Mouse (Mus musculus): ENCODE measurements around the gene Aplp2. TPM values are rescaled to one million over a fixed set of nuclear protein-coding genes. Genes with fewer than 3 reads are reported as not detected.

The Aplp2 gene
- polyA plus RNA-seq, 1 experiment from 2014 or later, result 313 TPM

DNA sequence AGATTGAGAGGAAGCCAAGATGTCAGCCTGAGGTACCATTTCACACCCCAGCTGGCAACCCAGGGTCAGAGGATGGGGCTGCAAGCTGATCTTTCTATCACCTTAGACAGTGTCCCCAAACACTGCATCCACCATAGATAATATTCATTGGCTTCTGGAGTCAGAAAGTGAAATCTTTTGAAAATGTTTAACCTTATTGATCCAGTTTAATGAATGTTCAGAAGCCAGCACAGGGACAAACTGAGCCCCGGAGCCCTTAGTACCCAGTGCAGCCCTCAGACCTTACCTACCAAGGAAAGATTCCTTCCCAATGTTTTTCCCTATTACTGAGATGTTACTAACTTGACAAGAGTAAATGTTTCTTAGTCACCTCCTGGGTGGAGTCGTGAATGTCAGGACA lies 26.9 kb upstream of the Aplp2 start:
- Histone ChIP-seq H3K4me2 (ENCODE audit: low read length) (no peak overlapping the region), H3K9me3 (ENCODE audit: control insufficient read depth, low read length) (no peaks in the 10 kb centered on the region), H3K27me3 (ENCODE audit: control insufficient read depth, insufficient read depth, low read length) (no peaks in the 10 kb centered on the region), H3K4me3 (replicated peaks; ENCODE audit: low read depth, low read length) (no peak overlapping the region), H3K27ac (replicated peaks; ENCODE audit: low read depth, low read length) (no peak overlapping the region), H3K4me1 (ENCODE audit: control insufficient read depth, insufficient read depth, low read length) (no peaks in the 10 kb centered on the region), H3K9ac (replicated peaks; ENCODE audit: low read length) (no peak overlapping the region), H3K36me3 (ENCODE audit: control insufficient read depth, insufficient read depth, low read length) (no peaks in the 10 kb centered on the region)
- ATAC-seq (ENCODE audit: low FRiP score, low TSS enrichment) (no peak), DNase-seq (no peak)
- 86% methylated on average over 2 of the region's 2 CpGs for WGBS

- DNase-seq (no peak), ATAC-seq (ENCODE audit: low FRiP score, low TSS enrichment) (no peak)
- 79% methylated on average over 5 of the region's 5 CpGs for WGBS
Measured at GRCm38 (mm10) chr9:31236079-31236478, 24.5 kb upstream of the Aplp2 start.

DNA sequence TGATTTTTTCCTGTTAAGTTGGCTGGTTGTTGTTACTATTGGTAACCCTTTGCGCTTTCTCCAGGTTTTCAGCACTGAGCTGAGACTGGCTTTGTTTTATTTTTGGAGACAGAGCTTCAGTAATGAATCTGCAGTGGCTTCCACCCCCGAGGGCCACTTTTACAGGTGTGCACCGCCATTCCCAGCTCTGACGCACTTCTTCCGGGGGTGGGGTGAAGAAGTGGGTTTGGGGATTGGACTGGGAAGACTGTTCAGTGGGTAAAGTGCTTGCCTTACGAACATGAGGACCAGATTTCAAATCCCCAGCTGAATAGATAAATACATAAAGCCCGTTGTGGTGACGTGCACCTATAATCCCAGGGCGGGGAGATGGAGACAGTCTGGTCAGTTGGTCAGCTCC lies 23.9 kb upstream of the Aplp2 start:
- ATAC-seq (ENCODE audit: low FRiP score, low TSS enrichment) (no peak), DNase-seq (no peak)
- H3K4me1 ChIP-seq (ENCODE audit: control insufficient read depth, insufficient read depth, low read length), result no peaks in the 10 kb centered on the region
- H3K36me3 ChIP-seq (ENCODE audit: control insufficient read depth, insufficient read depth, low read length), result no peaks in the 10 kb centered on the region
- no peak overlapping the region for H3K9ac ChIP-seq (replicated peaks; ENCODE audit: low read length)
- no peak overlapping the region for H3K4me2 ChIP-seq (ENCODE audit: low read length)
- no peaks in the 10 kb centered on the region for H3K27me3 ChIP-seq (ENCODE audit: control insufficient read depth, insufficient read depth, low read length)
- H3K9me3 ChIP-seq (ENCODE audit: control insufficient read depth, low read length), result no peaks in the 10 kb centered on the region
- H3K4me3 ChIP-seq (replicated peaks; ENCODE audit: low read depth, low read length), result no peak overlapping the region
- 78% methylated on average over 9 of the region's 9 CpGs for WGBS
- H3K27ac ChIP-seq (replicated peaks; ENCODE audit: low read depth, low read length), result no peak overlapping the region

More at GRCm38 (mm10) chr9:31236079-31236478, 24.5 kb upstream of the Aplp2 start:
- Histone ChIP-seq H3K9me3 (ENCODE audit: control insufficient read depth, low read length) (no peaks in the 10 kb centered on the region), H3K9ac (replicated peaks; ENCODE audit: low read length) (no peak overlapping the region), H3K27ac (replicated peaks; ENCODE audit: low read depth, low read length) (no peak overlapping the region), H3K27me3 (ENCODE audit: control insufficient read depth, insufficient read depth, low read length) (no peaks in the 10 kb centered on the region), H3K4me3 (replicated peaks; ENCODE audit: low read depth, low read length) (no peak overlapping the region), H3K4me2 (ENCODE audit: low read length) (no peak overlapping the region), H3K36me3 (ENCODE audit: control insufficient read depth, insufficient read depth, low read length) (no peaks in the 10 kb centered on the region), H3K4me1 (ENCODE audit: control insufficient read depth, insufficient read depth, low read length) (no peaks in the 10 kb centered on the region)

DNA sequence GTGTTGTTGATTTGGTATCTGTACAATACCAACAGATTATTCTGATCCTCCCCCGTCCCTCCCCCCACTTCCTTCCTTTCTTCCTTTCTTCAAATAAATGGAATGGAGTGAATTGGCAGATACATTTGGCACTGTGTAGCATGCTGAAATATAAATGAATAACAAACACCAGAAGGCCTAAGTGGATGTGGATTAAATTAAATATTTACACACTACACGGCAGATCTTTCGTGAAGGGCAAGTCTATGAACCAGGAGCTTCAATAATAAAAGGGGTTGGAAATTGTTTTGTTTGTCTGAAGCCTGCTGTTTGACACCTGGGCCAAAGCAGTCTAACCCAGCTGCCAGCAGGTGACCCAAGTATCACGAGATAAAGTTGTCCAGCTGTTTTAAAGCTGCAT lies 23.4 kb upstream of the Aplp2 start:
- H3K4me1 ChIP-seq (ENCODE audit: control insufficient read depth, insufficient read depth, low read length), result no peaks in the 10 kb centered on the region
- H3K9me3 ChIP-seq (ENCODE audit: control insufficient read depth, low read length), result no peaks in the 10 kb centered on the region
- no peak overlapping the region for H3K27ac ChIP-seq (replicated peaks; ENCODE audit: low read depth, low read length)
- no peak overlapping the region for H3K4me3 ChIP-seq (replicated peaks; ENCODE audit: low read depth, low read length)
- DNase-seq, result peak; percentile 28
- no peaks in the 10 kb centered on the region for H3K27me3 ChIP-seq (ENCODE audit: control insufficient read depth, insufficient read depth, low read length)
- H3K36me3 ChIP-seq (ENCODE audit: control insufficient read depth, insufficient read depth, low read length), result no peaks in the 10 kb centered on the region
- H3K9ac ChIP-seq (replicated peaks; ENCODE audit: low read length), result no peak overlapping the region
- WGBS, result 58% methylated on average over 4 of the region's 4 CpGs
- no peak overlapping the region for H3K4me2 ChIP-seq (ENCODE audit: low read length)
- ATAC-seq (ENCODE audit: low FRiP score, low TSS enrichment), result no peak

DNA sequence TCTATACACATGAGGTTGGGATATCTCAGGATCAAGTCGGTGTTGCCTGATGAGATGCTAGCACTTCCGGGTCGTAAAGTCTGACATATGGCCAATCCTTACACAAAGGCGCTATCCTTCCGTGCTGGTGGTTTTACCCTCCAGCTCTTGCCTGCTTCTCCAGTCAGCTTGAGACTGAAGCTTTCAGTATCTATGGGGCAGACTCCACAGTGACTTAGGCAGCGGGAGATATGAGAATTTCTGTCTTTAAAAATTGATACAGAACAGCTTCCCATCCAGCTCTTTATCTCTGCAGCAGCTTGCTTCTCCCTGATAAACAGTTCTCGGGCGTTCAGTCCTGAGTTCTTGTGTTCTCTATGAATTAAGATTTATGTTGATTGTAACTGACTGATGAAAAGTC lies 14.9 kb upstream of the Aplp2 start:
- WGBS, result 89% methylated on average over 8 of the region's 8 CpGs
- H3K9ac ChIP-seq (replicated peaks; ENCODE audit: low read length), result no peak overlapping the region

GRCm38 (mm10) chr9:31225808-31226207 lies 14.2 kb upstream of the Aplp2 start:
- DNase-seq, result no peak
- 85% methylated on average over 11 of the region's 11 CpGs for WGBS
- Histone ChIP-seq H3K4me1 (ENCODE audit: control insufficient read depth, insufficient read depth, low read length) (no peaks in the 10 kb centered on the region), H3K4me3 (replicated peaks; ENCODE audit: low read depth, low read length) (no peak overlapping the region), H3K9ac (replicated peaks; ENCODE audit: low read length) (no peak overlapping the region), H3K9me3 (ENCODE audit: control insufficient read depth, low read length) (no peaks in the 10 kb centered on the region), H3K36me3 (ENCODE audit: control insufficient read depth, insufficient read depth, low read length) (no peaks in the 10 kb centered on the region), H3K4me2 (ENCODE audit: low read length) (no peak overlapping the region), H3K27me3 (ENCODE audit: control insufficient read depth, insufficient read depth, low read length) (no peaks in the 10 kb centered on the region), H3K27ac (replicated peaks; ENCODE audit: low read depth, low read length) (no peak overlapping the region)
- no peak for ATAC-seq (ENCODE audit: low FRiP score, low TSS enrichment)

More for the DNA sequence above, 14.9 kb upstream of the Aplp2 start:
- no peak for ATAC-seq (ENCODE audit: low FRiP score, low TSS enrichment)
- H3K4me2 ChIP-seq (ENCODE audit: low read length), result no peak overlapping the region
- no peaks in the 10 kb centered on the region for H3K9me3 ChIP-seq (ENCODE audit: control insufficient read depth, low read length)
- DNase-seq, result no peak
- H3K36me3 ChIP-seq (ENCODE audit: control insufficient read depth, insufficient read depth, low read length), result no peaks in the 10 kb centered on the region
- H3K4me3 ChIP-seq (replicated peaks; ENCODE audit: low read depth, low read length), result no peak overlapping the region
- H3K4me1 ChIP-seq (ENCODE audit: control insufficient read depth, insufficient read depth, low read length), result no peaks in the 10 kb centered on the region
- H3K27ac ChIP-seq (replicated peaks; ENCODE audit: low read depth, low read length), result no peak overlapping the region
- H3K27me3 ChIP-seq (ENCODE audit: control insufficient read depth, insufficient read depth, low read length), result no peaks in the 10 kb centered on the region

- no peak for DNase-seq
- H3K9ac ChIP-seq (replicated peaks; ENCODE audit: low read length), result no peak overlapping the region
- H3K27ac ChIP-seq (replicated peaks; ENCODE audit: low read depth, low read length), result no peak overlapping the region
- 81% methylated on average over 4 of the region's 4 CpGs for WGBS
- no peaks in the 10 kb centered on the region for H3K36me3 ChIP-seq (ENCODE audit: control insufficient read depth, insufficient read depth, low read length)
- H3K4me2 ChIP-seq (ENCODE audit: low read length), result no peak overlapping the region
- H3K9me3 ChIP-seq (ENCODE audit: control insufficient read depth, low read length), result no peaks in the 10 kb centered on the region
- no peaks in the 10 kb centered on the region for H3K27me3 ChIP-seq (ENCODE audit: control insufficient read depth, insufficient read depth, low read length)
- no peak overlapping the region for H3K4me3 ChIP-seq (replicated peaks; ENCODE audit: low read depth, low read length)
- no peak for ATAC-seq (ENCODE audit: low FRiP score, low TSS enrichment)
- no peaks in the 10 kb centered on the region for H3K4me1 ChIP-seq (ENCODE audit: control insufficient read depth, insufficient read depth, low read length)
Measured at GRCm38 (mm10) chr9:31223475-31223874, 11.9 kb upstream of the Aplp2 start.

GRCm38 (mm10) chr9:31221170-31221569 lies 9.6 kb upstream of the Aplp2 start:
- H3K4me3 ChIP-seq (replicated peaks; ENCODE audit: low read depth, low read length), result no peak overlapping the region
- H3K27me3 ChIP-seq (ENCODE audit: control insufficient read depth, insufficient read depth, low read length), result no peaks in the 10 kb centered on the region
- H3K9me3 ChIP-seq (ENCODE audit: control insufficient read depth, low read length), result no peaks in the 10 kb centered on the region
- no peaks in the 10 kb centered on the region for H3K4me1 ChIP-seq (ENCODE audit: control insufficient read depth, insufficient read depth, low read length)
- DNase-seq, result no peak
- no peaks in the 10 kb centered on the region for H3K36me3 ChIP-seq (ENCODE audit: control insufficient read depth, insufficient read depth, low read length)
- no peak overlapping the region for H3K9ac ChIP-seq (replicated peaks; ENCODE audit: low read length)
- no peak overlapping the region for H3K27ac ChIP-seq (replicated peaks; ENCODE audit: low read depth, low read length)
- WGBS, result 45% methylated on average over 10 of the region's 10 CpGs
- no peak overlapping the region for H3K4me2 ChIP-seq (ENCODE audit: low read length)
- no peak for ATAC-seq (ENCODE audit: low FRiP score, low TSS enrichment)

DNA sequence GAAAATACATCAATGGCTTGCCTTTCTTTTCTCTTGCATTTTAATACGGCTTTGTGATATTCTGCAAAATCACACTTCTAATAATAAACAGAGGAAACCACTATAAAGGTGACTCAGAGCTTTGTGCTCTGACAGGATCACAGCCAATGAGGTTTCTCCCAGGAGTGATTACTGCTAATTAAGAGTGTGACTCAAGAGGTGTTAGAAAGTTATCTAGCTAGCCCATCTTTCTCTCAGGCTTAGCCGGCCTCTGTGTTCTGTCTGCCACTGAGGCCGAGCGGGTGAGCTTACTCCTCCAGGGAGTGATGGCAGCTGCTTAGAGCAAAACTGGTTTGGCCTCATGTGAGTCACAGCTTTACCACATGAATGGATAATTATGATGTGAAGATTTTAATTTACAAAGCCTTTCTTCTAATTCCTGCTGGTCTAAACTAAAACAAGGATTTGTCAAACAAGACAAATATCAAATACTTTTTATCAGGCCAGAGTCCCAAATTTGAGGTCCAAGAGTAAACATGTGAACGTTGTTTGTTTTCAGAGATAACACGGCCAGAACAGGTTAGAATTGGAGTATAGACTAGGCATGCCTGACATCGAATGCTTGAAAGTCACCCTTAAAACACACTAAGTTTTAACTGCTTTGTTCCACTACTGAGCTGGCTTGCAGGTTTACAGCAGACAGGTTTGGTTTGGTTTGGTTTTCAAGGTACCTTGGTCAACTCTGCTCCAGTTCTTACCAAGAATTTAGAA lies 6.2 kb upstream of the Aplp2 start:
- Histone ChIP-seq H3K27ac (replicated peaks; ENCODE audit: low read depth, low read length) (no peak overlapping the region), H3K9ac (replicated peaks; ENCODE audit: low read length) (no peak overlapping the region), H3K36me3 (ENCODE audit: control insufficient read depth, insufficient read depth, low read length) (no peaks in the 10 kb centered on the region), H3K4me3 (replicated peaks; ENCODE audit: low read depth, low read length) (no peak overlapping the region), H3K4me2 (ENCODE audit: low read length) (no peak overlapping the region), H3K27me3 (ENCODE audit: control insufficient read depth, insufficient read depth, low read length) (no peaks in the 10 kb centered on the region), H3K9me3 (ENCODE audit: control insufficient read depth, low read length) (no peaks in the 10 kb centered on the region), H3K4me1 (ENCODE audit: control insufficient read depth, insufficient read depth, low read length) (peaks cover 1% of the 10 kb centered on the region; the same call in 1 of the 2 replicates)
- ATAC-seq (ENCODE audit: low FRiP score, low TSS enrichment) (no peak), DNase-seq (no peak)
- 70% methylated on average over 7 of the region's 7 CpGs for WGBS
